Mouse (Mus musculus) thymus, postnatal 4 days (tissue): Measurements from ENCODE around the gene Smc4.

Experiments used
- DNase-seq: peaks from one replicate; pipeline ENCODE4 v3.0.0; 2021

Gene Smc4

GRCm38 (mm10) chr3:69004437-69005337 is at the start of gene Smc4, which contains the start of gene Ift80:
Smc4 (plus strand) TSS chr3:69004738.
Ift80 (minus strand) TSS chr3:69004570.
- DNase-seq: peak; percentile 95

- no peak for DNase-seq
Measured at GRCm38 (mm10) chr3:68956454-68956853, 48.1 kb upstream of the Smc4 start.

GRCm38 (mm10) chr3:68957413-68957812 is 47.1 kb upstream of the Smc4 start:
- DNase-seq: no peak

GRCm38 (mm10) chr3:68964682-68965081 is 39.9 kb upstream of the Smc4 start:
- DNase-seq: peak; percentile 92

- DNase-seq: peak; percentile 17
Measured at GRCm38 (mm10) chr3:68966527-68967285, 37.8 kb upstream of the Smc4 start.

- DNase-seq: peak; percentile 68
Measured at GRCm38 (mm10) chr3:68967404-68967803, 37.1 kb upstream of the Smc4 start.

GRCm38 (mm10) chr3:68969091-68969590 is 35.4 kb upstream of the Smc4 start:
- peak; percentile 45 for DNase-seq

- peak; percentile 41 for DNase-seq
Measured at GRCm38 (mm10) chr3:68973574-68973973, 31.0 kb upstream of the Smc4 start.

GRCm38 (mm10) chr3:68974639-68975532 is 29.7 kb upstream of the Smc4 start:
- DNase-seq: peak; percentile 71

GRCm38 (mm10) chr3:68975533-68976490 is 28.7 kb upstream of the Smc4 start:
- DNase-seq: peak; percentile 78

- DNase-seq: peak; percentile 30
Measured at GRCm38 (mm10) chr3:68977696-68978095, 26.8 kb upstream of the Smc4 start.

GRCm38 (mm10) chr3:68979187-68979586 is 25.4 kb upstream of the Smc4 start:
- DNase-seq: no peak

- DNase-seq: peak; percentile 75
Measured at GRCm38 (mm10) chr3:68980898-68981297, 23.6 kb upstream of the Smc4 start.

GRCm38 (mm10) chr3:68986550-68986949 is 18.0 kb upstream of the Smc4 start:
- no peak for DNase-seq

- no peak for DNase-seq
Measured at GRCm38 (mm10) chr3:69002781-69003180, 1.8 kb upstream of the Smc4 start.

- no peak for DNase-seq
Measured at GRCm38 (mm10) chr3:69004055-69004436, 492 bp upstream of the Smc4 start.

GRCm38 (mm10) chr3:69005338-69006245 is 1.1 kb downstream of the Smc4 start:
- DNase-seq: peak; percentile 72

- no peak for DNase-seq
Measured at GRCm38 (mm10) chr3:69006246-69006760, 1.8 kb downstream of the Smc4 start.

- no peak for DNase-seq
Measured at GRCm38 (mm10) chr3:69008873-69009272, 4.3 kb downstream of the Smc4 start.

- DNase-seq: no peak
Measured at GRCm38 (mm10) chr3:69017181-69017580, 12.6 kb downstream of the Smc4 start.
